Mouse (Mus musculus): Measurements from ENCODE around the gene Tgm2.

DNA sequence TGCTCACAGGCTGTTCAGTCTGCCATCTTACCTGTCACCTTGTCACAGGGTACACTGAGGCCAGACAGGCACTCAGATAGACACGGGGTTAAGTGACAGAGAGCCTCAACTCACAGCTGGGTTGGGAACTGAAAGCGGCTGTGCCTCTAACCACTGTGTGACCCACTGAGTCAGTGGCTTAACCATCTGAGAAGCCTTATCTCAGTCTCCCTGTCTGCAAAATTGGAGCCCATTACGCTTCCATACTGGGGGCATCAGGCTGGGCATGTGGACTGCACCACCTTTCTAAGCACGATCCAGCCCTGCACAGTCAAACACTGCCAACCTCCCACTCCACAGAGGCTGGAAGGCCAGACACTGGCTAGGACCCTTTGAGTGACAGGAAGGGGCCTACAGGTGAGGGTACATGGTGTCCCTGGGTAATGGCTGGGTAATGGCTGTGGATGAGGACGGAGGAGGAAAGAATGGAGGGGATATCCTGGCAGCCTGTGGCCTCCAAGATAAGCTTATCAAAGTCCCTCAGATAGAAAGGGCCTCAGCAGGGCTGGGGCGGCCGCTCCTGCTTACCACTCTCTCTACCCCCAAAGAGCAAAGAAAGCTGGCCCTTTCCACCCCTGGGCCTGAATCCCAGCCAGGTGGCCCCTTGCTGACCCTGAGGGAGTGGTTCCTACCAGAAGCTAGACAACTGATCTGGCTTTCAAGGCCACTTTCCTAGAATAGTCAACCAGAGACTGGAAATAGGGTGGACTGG lies 4.4 kb downstream of the Tgm2 start:
- TF ChIP-seq CTCF (IDR thresholded peaks at IDR 0.05; ENCODE audit: extremely low read depth, insufficient read depth, low read length) = no peak
- no peak for TF ChIP-seq POLR2A (IDR thresholded peaks at IDR 0.05; ENCODE audit: extremely low read depth, insufficient read depth, low read length)
